Mouse (Mus musculus) kidney, adult 2 months (tissue): ENCODE results near the gene AC131692.1.

Source experiments
- CTCF ChIP-seq: fragments of 200-500 bp; conservative IDR thresholded peaks from 2 replicates; pipeline ENCODE4 v1.5.1; 2011; ENCODE audit warnings: low read depth, mild to moderate bottlenecking, control low read depth, low read length, moderate library complexity, mixed read lengths; ENCODE audit not compliant: insufficient read depth, insufficient read length
- POLR2A ChIP-seq: fragments of 200-500 bp; IDR thresholded peaks from one replicate; pipeline ENCODE4 v1.6.1; 2011; ENCODE audit warnings: low read depth, low read length, control low read depth

- TF ChIP-seq POLR2A (no peak), CTCF (no peak)
Observed at GRCm38 (mm10) chr19:6056696-6057095, 37.5 kb upstream of the AC131692.1 start.
